Mouse (Mus musculus) spleen, adult 2 months (tissue): ENCODE results near the gene Mrps35. TPM values are rescaled to one million over a fixed set of nuclear protein-coding genes. Genes with fewer than 3 reads are reported as not detected.
A peak's percentile ranks its signal among the peaks of the same experiment; 100 is the strongest.

Experiments
- DNase-seq, 2 experiments: peaks; one replicate each; pipeline versions ENCODE4 v3.0.0 to v3.0.0-alpha.2; 2012 to 2021; ENCODE audit warnings: low spot score in 2 of 2, low read depth in 1 of 2
- H3K27ac ChIP-seq: fragments of 200-500 bp; 2 replicates; pipeline ENCODE4 v1.5.1; 2012; ENCODE audit warnings: low read length, inconsistent platforms; ENCODE audit not compliant: insufficient read depth
- H3K27me3 ChIP-seq: fragments of 200-500 bp; 2 replicates; pipeline ENCODE4 v1.6.1; 2012; ENCODE audit warnings: mild to moderate bottlenecking, moderate library complexity, low read length, inconsistent platforms; ENCODE audit not compliant: control insufficient read depth, insufficient read depth
- H3K36me3 ChIP-seq: fragments of 200-500 bp; 2 replicates; pipeline ENCODE4 v1.6.1; 2012; ENCODE audit warnings: mild to moderate bottlenecking, low read length, inconsistent platforms; ENCODE audit not compliant: control insufficient read depth, insufficient read depth
- H3K4me1 ChIP-seq: fragments of 200-500 bp; 2 replicates; pipeline ENCODE4 v1.6.1; 2011; ENCODE audit warnings: inconsistent platforms; ENCODE audit not compliant: control insufficient read depth, insufficient read depth, insufficient read length
- H3K4me3 ChIP-seq: fragments of 200-500 bp; 2 replicates; pipeline ENCODE4 v1.5.1; 2011; ENCODE audit warnings: mild to moderate bottlenecking, inconsistent platforms; ENCODE audit not compliant: insufficient read depth, insufficient read length; ENCODE audit errors: extremely low read depth
- CTCF ChIP-seq: fragments of 200-500 bp; IDR thresholded peaks from 2 replicates; pipeline ENCODE4 v1.5.1; 2011; ENCODE audit warnings: mild to moderate bottlenecking, inconsistent platforms; ENCODE audit not compliant: insufficient read depth, insufficient read length, insufficient replicate concordance; ENCODE audit errors: extremely low read depth
- POLR2A ChIP-seq: fragments of 200-500 bp; IDR thresholded peaks from 2 replicates; pipeline ENCODE4 v1.6.1; 2011; ENCODE audit warnings: low read depth, low read length, inconsistent platforms
- WGBS: fragments of 180-500 bp; shearing (Covaris S2); methylation state at CpG from one replicate; pipeline ENCODE4 v1.1.7; 2018; 5-methylcytosine and 5-hydroxymethylcytosine counted together
- polyA plus RNA-seq: library from polyadenylated mRNA; depleted of rRNA; stranded (reverse); fragments of >200 nt; gene quantifications from 2 replicates; pipeline ENCODE4 v1.2.3, GENCODE M21; 2012

Gene Mrps35
- polyA plus RNA-seq, 1 experiment = 4.1 TPM

GRCm38 (mm10) chr6:146999755-147000154 is 42.8 kb upstream of the Mrps35 start:
- H3K27me3 ChIP-seq = no peaks in the 10 kb centered on the region
- 83% methylated on average over 2 of the region's 2 CpGs for WGBS

GRCm38 (mm10) chr6:147008148-147008547 is 34.4 kb upstream of the Mrps35 start:
- peak in 1 of 2 experiments; percentile 49 for DNase-seq
- Histone ChIP-seq H3K4me1 (no peaks in the 10 kb centered on the region), H3K4me3 (no peak overlapping the region), H3K27me3 (no peaks in the 10 kb centered on the region), H3K27ac (no peak overlapping the region), H3K36me3 (no peaks in the 10 kb centered on the region)
- 76% methylated on average over 3 of the region's 3 CpGs for WGBS
- TF ChIP-seq CTCF (peak; percentile 61; the same call in 1 of the 2 replicates), POLR2A (no peak)

More at GRCm38 (mm10) chr6:146999755-147000154, 42.8 kb upstream of the Mrps35 start:
- no peak for TF ChIP-seq CTCF
- no peak for TF ChIP-seq POLR2A
- no peak for DNase-seq
- H3K36me3 ChIP-seq = no peaks in the 10 kb centered on the region
- H3K27ac ChIP-seq = no peak overlapping the region
- H3K4me1 ChIP-seq = no peaks in the 10 kb centered on the region
- H3K4me3 ChIP-seq = no peak overlapping the region

- DNase-seq = no peak
- no peak overlapping the region for H3K4me3 ChIP-seq
- no peaks in the 10 kb centered on the region for H3K36me3 ChIP-seq
- H3K27ac ChIP-seq = no peak overlapping the region
- no peaks in the 10 kb centered on the region for H3K27me3 ChIP-seq
- TF ChIP-seq CTCF (no peak), POLR2A (no peak)
- no peaks in the 10 kb centered on the region for H3K4me1 ChIP-seq
- WGBS = 68% methylated on average over 6 of the region's 6 CpGs
Measured at GRCm38 (mm10) chr6:147010358-147010757, 32.2 kb upstream of the Mrps35 start.

- TF ChIP-seq CTCF (no peak), POLR2A (no peak)
- 87% methylated on average over 15 of the region's 15 CpGs for WGBS
Measured at GRCm38 (mm10) chr6:147010811-147011520, 31.6 kb upstream of the Mrps35 start.

DNA sequence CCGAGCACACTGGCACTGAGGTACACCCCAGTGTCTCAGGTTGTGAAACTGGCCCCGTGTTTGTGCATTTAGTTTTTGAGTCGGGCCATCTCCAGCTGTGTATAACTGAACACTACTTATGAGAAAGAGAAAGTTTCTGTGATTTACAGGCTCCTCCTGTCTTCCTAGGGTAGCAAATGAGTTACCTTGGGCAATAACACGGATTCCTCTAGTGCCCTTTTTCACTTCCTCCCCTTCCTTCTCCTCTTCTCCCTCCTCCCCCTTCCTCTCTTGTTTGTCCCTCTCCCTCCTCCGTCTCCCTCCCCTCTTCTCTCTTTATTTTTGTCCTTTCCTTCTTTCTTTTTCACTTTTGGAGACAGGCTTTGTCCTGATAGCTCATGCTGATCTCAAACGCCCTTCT is 31.0 kb upstream of the Mrps35 start:
- DNase-seq = no peak
- H3K36me3 ChIP-seq = no peaks in the 10 kb centered on the region
- H3K4me3 ChIP-seq = no peak overlapping the region
- 76% methylated on average over 6 of the region's 6 CpGs for WGBS
- H3K27me3 ChIP-seq = no peaks in the 10 kb centered on the region
- H3K27ac ChIP-seq = no peak overlapping the region
- TF ChIP-seq CTCF (no peak), POLR2A (no peak)
- H3K4me1 ChIP-seq = no peaks in the 10 kb centered on the region

More at GRCm38 (mm10) chr6:147010811-147011520, 31.6 kb upstream of the Mrps35 start:
- DNase-seq = no peak
- Histone ChIP-seq H3K27ac (no peak overlapping the region), H3K36me3 (no peaks in the 10 kb centered on the region), H3K4me1 (no peaks in the 10 kb centered on the region), H3K4me3 (no peak overlapping the region), H3K27me3 (no peaks in the 10 kb centered on the region)

DNA sequence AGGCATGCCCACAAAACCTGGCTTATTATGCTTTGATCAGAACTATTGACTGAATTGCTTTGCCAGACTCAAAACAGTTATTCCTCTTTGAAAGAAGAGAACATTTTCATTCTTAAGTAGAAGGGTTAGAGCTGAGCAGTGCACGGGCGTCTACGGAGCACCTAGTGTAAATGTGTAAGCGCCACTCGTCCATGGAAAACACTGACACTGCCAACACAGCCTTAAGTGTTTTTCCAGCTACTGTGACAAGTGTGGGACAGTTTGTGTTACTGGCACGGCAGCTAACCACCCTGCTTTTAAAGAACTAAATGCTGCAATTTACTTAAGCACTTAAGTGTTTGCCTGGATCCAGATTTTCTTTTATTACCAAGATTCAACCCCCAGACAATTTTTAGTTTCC is 30.6 kb upstream of the Mrps35 start:
- DNase-seq = no peak
- no peaks in the 10 kb centered on the region for H3K27me3 ChIP-seq
- WGBS = 94% methylated on average over 6 of the region's 6 CpGs
- H3K36me3 ChIP-seq = no peaks in the 10 kb centered on the region
- TF ChIP-seq POLR2A (no peak), CTCF (no peak)
- H3K27ac ChIP-seq = no peak overlapping the region
- no peaks in the 10 kb centered on the region for H3K4me1 ChIP-seq
- no peak overlapping the region for H3K4me3 ChIP-seq

- no peaks in the 10 kb centered on the region for H3K4me1 ChIP-seq
- no peak overlapping the region for H3K27ac ChIP-seq
Measured at GRCm38 (mm10) chr6:147013546-147013945, 29.0 kb upstream of the Mrps35 start.

More at GRCm38 (mm10) chr6:147013546-147013945, 29.0 kb upstream of the Mrps35 start:
- no peak for DNase-seq
- WGBS = 72% methylated on average over 1 of the region's 1 CpGs
- Histone ChIP-seq H3K4me3 (no peak overlapping the region), H3K27me3 (no peaks in the 10 kb centered on the region), H3K36me3 (no peaks in the 10 kb centered on the region)
- no peak for TF ChIP-seq CTCF
- TF ChIP-seq POLR2A = no peak
